Mouse (Mus musculus): ENCODE data around the gene Tex33.
"Not testable (repeated sequence)": the region's sequence is repeated elsewhere in the genome, so short reads cannot be mapped to it uniquely, and the experiment has no call there.

Tex33 gene

DNA sequence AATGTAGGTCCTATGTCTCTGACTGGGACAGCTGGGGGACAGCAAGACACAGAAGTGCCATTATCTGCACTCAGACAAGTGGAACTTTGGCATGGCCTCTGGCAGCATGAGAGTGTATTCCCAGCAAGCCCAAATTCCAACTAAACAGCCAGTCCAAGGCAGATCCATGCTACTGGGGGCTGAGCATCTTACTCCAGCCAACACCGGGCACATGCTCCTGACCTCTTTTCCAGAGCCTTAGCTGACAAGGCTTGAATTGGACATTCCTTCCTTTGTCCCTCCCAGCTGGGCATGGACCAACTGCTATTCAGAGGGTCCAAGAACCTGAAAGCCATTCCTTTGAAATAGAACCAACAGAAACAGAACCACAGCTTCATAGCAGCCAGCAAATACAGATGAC is 26.1 kb downstream of the Tex33 start:
- DNase-seq, result no peak

DNA sequence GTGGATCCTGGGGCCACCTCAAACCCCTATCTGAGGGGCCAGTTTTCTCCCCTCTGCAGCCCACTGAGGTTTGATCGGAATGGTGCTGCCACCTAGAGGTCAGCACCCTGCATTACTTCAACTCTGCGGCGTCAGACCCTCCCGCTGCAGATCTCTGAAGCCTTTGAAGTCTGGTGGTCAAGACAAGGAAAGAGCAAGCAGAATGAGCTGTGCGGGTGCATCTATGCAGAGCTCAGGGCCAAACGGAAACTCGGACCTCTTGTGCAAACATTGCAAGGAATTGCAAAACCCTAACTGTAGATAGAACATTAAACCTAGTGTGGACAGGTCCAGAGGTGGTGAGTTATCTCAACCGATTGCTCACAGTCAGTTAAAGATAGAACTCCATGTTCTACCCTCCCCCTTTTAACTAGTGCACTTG is 26.8 kb downstream of the Tex33 start:
- peak; percentile 59 to 70 for DNase-seq

DNA sequence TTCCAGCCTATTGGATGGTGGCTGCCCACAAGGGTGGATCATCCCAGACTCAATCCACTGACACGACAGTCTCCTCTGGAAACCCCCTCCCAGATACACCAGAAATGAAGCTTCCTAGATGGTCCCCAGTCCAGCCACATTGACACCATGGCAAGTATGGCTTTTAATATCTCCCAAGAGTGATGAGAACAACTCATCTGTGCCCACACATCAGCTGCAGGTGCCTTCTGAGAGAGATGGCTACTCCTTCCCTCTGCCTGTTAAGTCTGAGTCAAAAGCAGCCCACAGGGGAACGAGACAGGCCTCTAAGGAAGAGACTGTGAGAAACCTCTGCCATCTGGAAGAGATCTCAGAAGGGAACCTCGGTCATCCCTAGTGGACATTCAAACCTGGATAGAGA is 27.9 kb downstream of the Tex33 start:
- DNase-seq, result no peak

DNA sequence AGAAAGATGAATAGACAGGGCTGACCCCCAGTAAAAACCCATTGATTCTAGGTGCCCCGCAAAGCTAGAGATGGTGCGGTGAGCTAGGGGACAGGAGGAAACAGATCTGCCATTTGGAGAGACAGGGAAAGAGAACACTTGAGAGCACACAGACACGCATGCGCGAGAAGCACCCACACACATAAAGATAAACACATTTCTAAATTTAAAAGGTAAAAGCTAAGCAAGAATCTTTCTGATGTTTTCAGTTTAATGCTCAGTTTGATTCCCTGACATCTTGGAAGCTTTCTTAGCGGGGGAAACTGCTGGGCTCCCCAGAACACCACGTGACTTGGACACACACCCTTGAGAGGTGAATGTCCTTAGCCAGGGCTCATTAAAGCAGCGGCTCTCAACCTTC is 28.8 kb downstream of the Tex33 start:
- DNase-seq, result no peak

DNA sequence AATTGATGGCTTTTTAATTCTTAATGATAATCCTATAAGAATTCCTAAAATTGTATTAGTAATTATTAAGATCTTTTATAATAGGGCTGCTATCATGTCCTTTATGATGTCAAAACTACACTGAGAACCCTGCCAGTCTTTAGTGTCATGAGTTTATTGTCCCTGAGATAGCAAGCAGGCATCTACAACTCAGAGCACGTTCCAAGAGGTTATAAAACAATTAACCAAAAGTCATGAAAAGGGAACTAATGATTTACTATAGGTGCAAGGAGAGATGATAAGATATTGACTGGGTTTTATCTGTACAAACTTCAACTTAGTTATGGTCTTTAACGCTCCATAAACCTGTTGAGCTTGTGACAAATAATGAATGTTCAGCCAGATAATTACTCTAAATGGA is 29.8 kb downstream of the Tex33 start:
- DNase-seq, result no peak

DNA sequence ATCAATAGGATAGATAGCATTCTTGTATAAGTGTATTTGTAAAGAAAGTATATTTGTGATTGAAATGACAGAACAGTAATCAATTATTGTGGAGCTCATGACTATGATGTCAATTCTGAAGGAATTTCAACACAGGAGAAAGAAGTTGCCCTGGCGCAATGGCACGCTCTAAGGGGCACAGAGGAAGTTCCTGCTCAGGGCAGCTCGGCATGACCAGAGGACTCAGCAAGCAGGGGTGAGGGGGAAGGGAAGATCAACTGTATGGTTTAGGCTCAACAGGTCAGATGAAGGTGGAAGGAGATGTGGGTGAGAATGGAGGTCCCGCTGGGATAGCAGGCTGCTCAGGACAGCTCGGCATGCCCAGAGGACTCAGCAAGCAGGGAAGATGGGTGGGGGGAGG is 40.2 kb downstream of the Tex33 start:
- no peak for DNase-seq

DNA sequence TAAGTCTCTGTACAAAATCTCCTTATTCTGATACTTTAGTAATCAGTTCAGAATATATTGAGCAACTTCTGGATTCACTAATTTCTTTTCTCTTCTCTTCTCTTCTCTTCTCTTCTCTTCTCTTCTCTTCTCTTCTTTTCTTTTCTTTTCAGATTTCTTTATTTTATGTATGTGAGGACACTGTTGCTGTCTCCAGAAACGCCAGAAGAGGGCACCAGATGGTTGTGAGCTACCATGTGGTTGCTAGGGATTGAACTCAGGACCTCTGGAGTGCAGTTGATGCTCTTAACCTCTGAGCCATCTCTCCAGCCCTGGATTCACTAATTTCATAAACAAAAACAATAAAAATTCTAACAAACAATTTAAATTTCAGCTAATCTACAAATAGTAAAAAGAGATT is 40.8 kb downstream of the Tex33 start:
- DNase-seq, result peak; percentile 55 to 68

DNA sequence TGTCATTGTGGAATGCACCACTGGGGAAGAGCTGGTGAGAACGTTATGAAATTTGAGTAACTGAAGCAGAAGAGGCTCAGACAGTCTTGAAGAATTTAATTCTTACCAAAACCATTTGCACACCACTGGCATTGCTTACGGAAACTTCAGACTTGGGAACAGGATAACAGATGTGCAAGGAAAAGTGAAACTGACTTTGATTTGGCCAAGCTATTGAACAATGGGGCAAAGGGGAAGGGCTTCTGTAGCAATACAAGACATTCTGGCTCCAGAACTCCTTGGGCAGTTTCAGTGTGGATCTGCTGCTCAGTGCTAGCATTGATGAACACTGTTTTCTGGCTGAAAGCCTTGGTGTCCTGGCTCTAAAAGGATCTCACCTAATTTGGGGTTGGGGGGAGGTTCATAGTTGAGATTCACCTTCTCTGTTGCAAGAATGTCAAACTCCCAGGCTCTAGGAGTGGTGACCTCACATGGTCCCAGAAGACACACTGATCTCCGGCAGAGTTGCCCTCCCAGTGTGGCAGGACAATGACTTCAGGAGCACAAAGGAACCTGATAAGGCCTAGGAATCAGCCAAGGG is 44.0 kb downstream of the Tex33 start:
- DNase-seq, result no peak

DNA sequence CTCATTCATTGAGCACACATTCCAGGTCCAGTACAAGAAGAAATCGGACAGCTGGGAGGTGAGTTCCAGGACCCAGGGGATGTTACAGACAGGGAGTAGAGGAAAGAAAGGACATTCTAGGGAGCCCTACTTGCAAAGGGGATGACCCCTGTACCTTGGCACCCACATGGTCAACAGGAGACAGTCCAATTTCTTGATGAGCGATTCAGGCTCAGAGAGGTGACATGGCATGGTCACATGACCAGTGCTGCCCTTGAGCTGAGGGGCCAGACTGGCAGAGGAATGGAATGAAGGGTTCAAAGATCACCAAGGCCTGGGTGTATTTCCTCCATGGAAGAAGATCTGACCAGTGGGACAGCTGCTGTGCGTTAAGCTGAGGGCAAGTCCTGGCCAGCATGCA is 51.1 kb downstream of the Tex33 start:
- DNase-seq, result no peak

DNA sequence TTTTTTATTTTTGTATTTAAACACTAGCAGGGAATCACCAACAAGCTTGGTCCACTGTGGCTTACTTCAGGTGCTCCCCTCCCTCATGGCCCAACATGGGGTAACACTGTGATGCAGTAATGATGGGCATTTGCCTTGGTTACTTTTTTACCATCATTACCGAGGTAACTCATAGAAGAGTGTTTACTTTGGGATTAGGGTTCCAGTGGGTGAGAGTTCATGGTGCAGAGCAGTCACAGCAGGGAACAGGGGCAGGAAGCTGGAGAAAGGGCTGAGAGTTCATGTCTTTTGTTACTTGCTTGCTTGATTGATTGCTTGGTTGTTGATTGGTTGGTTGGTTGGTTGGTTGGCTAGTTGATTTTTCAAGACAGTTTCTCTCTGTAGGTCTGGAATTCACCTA is 52.0 kb downstream of the Tex33 start:
- DNase-seq, result no peak

DNA sequence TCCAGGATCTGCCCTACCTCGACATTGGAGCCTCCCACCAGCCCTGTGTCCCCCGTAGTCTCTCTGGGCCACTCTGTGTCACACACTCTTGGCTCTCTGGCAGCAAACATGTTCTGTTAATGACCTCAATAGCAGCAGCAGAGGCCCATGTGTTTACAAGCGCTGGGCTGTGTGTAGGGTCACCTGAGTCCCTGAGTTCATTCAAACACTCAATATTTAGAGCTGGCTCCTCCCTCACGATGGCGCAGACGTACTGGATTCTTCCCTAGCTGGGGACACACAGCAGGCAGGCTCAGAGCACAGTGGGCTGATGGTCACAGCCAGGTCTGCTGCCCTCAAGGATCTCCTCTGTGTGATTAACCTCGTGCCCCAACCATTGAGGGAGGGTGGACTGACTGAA is 54.8 kb downstream of the Tex33 start:
- DNase-seq, result not testable (repeated sequence)

DNA sequence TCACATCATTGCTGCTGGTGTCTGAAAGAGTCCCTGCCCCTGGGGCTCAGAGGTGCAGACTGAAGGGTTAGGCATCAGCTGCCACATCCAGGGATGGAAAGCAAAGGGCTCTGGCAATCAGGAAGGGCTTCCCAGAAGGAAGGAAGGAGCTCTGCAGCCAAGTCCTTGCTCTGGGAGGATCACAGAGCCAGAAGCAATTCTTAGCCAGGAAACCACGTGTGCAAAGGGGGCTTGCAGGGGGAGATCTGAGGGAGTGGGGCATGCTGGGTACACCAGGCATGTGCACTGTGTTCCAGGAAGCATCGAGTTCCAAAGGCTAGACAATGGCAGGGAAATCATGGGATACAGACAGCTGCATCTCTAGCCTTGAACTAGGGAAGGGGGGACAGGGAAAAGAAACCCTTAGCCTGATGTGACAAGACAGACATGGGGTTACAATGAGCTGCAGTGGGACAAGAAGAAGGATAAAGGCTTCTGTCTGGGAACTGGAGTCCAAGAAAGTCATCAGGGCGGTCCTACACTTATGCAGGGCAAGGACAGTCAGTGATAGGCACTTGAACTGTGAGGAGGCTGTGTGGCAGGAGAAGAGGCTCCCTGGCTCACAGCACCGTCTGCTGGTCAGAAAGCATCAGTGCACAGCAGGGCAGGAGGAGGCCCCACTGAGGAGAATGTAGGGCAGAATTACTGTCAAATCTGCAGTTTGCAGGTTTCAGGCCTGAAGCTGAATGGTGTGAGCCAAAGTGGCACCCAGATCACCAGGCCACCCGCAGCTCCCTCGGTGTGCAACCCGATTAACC is 55.9 kb downstream of the Tex33 start:
- DNase-seq, result peak; percentile 39 to 43

DNA sequence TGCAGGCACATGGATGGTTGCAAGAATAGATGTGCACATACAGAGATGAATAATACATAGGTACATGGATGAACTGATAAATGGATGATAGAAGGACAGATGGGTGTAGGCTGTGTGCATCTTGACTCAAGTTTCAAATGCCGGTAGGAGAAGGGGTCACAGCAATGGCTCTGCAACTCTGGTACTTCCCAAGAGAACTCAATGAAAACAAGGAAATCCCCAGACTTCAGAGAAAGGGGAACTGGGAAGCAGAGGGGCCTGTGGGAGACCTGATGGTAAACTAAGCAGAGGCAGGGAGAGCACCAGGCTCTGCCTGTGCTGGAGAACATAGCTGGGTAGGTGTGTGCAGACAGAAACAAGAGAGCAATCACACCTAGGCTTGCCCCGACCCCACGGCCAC is 61.3 kb downstream of the Tex33 start:
- DNase-seq, result no peak

DNA sequence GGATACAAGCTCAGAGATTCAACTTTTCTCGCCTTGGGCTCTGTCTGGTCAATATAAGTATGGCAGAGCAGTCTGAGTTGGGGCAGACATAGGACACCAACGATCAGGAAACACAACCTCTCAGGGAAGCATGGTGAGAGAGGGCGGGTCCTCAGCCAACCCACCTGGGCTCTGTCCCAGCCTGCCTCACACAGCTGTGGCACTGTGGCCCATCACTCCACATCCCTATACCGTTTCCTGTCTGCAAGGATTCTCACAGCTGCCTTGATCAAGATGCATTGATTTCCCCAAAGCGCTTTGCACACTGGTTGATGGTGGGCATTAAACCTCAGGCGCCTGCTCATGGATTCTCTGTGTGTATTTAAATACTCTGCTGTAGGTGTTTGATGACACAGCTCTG is 62.7 kb downstream of the Tex33 start:
- DNase-seq, result no peak

DNA sequence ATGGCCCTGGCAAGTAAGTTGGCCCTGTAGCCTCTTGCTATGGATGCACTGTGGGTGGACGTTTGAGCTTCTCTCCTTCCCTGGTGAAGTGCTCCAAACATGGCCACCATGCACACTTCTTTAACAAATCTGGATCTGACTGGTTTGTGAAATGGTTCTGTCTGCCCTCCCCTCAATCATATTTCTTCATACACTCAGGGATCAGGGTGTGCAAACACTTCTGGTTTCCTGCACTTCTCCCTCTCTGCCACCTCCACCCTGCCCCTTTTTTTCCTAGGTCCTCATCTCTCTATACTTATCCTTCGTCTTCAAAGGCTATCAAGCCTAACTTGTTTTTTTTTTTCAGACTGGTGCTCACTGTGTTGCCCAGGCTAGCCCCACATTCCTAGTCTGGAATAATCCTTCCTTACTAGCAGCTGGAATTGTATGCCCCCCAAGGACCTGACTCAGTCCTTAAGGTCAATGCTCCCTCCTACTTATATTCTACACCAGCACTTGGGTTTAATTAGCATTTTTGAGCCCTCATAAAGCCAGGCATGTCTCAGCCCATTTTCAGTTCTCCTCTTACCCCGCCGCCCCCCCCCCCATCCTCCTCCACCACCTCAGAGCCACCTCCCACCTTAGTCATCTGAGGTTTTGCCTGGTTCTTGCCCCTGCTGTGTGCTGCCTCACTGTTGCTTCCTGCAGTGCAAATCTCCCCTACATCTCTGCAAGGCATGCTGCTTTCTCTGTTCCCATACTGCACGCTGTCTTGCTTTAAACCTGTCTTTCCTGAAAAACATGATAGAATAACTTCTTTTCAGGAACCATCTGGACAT is 64.0 kb downstream of the Tex33 start:
- DNase-seq, result peak in 1 of 2 experiments; percentile 27

DNA sequence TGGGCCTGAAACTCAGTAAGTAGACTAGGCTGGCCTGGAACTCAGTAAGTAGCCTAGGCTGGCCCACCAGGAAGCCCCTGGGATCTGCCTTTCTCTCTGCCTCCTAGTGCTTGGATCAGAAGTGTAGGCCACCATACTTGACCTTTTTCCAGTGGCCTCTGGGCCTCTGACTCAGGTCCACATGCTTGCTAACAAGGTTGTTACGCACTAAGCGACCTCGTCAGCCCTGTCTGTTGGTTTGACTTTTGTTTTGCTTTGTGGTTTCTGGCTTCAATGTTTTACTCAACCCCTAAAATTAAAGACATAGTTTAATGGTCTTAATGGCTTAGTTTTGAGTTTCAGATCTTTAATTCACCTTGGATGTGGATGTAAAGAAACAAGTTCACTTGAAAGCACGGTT is 65.0 kb downstream of the Tex33 start:
- DNase-seq, result no peak

DNA sequence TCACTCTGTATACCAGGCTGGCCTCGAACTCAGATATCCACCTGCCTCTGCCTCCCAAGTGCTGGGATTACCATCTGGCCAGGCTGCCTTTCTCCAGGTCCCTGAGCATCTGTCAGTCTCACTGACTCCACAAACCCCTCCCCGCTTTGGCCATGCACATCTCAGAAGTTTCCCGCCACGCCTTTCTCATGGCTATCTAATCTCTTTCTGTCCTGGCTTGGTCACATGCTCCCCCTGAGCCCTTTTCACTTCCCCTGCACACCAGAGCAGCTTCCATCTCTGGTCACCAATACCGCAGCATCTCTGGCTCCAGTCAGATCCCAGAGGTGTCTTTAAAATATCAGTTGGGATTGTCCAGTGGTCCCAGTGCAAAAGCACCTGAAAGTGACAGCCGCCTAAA is 65.7 kb downstream of the Tex33 start:
- peak; percentile 14 to 15 for DNase-seq

DNA sequence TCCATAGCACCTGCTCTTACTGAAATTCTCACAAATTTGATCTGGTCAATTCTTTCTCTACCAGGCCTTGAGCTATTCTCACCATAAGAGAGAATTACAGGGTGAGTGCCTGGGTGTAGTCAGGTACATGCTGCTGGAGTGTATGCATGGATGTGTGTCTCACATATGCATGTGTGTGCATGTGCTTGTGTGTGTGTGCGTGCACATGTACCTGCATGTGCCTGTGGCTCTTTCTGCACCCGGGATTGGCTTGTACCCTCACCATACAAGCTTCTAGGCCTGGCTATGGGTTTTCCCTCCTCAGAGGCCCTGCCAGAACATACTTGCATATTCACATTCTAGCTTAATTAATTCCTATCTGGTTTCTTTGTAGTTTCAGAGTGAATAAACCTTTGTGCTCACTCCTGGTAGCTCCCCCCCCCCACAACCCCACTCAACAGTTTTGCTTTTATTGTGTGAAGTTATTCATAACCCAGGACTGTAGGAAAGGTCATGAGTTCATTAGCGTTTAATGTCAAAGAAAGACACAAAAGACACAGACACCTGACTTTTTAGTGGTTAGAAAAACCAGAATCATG is 67.1 kb downstream of the Tex33 start:
- no peak for DNase-seq

All from lung, adult 18-20 months (tissue).